Mouse (Mus musculus) CH12F3 (cell line): ENCODE results near the gene Gm28043.
"Not testable (repeated sequence)": the region's sequence is repeated elsewhere in the genome, so short reads cannot be mapped to it uniquely, and the experiment has no call there.

Experiments
- in situ Hi-C: fragments of 300-500 bp; cut with MboI; formaldehyde crosslinking; loops from 2 replicates; pipeline ENCODE4 v1.14.3; 2020; ENCODE audit warnings: low sequenced_read_pairs

Gene Gm28043

DNA sequence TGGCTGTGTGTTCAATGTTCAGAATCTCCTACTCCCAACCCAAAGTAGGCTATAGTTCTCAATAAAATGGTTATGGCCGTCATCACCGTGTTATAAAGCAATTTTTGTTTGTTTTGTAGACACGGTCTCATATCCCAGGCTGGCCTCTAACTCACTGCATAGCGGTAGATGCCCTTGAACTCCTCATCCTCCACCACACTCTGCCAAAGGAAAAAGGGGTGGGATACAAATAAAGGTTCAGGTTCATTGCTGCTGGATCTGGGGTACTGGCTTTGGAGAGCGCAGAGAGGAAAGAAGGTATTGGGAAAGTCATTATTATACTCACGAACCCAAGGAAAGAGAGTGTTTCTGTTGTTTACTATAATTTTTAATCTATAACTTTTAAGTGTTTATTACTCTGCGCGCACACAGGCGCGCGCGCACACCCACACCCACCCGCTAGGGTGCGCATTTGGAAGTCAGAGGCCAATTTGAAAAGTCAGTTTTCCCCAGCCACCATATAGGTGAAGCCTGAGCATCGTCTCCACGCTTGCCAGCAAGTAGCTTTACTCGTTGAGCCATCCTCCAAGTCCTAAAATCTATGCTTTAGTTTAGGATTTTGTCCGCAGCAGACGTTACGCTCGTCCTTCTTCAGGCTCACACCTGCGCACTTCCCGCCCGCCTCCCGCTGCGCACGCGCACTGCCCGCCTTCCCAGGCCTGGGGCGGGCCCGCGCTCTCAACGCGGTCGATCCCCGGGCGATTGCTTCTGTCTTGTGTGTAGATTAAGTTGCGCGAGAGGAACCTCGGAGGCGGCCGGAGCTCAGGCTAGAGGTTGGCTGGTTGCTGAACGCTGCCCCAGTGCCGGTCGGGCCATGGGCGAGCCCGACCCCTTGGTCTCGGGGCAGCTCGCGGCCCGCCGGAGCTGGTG, at the start of gene Gm28043, which contains the start of gene Rnf8:
TSS of gene Gm28043 (plus strand) at position 762 of the 909 bp plus-strand sequence.
TSS of gene Rnf8 (plus strand) at position 676 of the 909 bp plus-strand sequence.
- in situ Hi-C loops: no loop called here

DNA sequence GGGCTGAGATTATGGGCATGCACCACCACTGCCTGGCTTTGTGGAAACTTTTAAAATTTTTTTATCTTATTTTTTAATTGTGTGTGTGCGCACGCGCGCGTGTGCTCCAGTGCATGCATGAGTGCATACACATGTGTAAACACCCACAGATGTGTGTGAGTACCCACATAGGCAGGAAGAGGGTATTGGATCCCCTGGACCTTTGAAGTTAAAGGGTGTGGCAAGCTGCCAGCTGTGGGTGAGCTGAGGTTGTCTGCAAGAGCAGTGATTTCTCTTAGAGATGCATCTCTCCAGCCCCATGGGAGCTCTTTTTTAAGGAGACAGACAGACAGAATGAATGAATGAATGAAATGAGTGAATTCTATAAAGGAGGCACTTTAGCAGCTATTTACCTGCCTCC, 49.2 kb upstream of the Gm28043 start:
- in situ Hi-C loops: no loop called here

DNA sequence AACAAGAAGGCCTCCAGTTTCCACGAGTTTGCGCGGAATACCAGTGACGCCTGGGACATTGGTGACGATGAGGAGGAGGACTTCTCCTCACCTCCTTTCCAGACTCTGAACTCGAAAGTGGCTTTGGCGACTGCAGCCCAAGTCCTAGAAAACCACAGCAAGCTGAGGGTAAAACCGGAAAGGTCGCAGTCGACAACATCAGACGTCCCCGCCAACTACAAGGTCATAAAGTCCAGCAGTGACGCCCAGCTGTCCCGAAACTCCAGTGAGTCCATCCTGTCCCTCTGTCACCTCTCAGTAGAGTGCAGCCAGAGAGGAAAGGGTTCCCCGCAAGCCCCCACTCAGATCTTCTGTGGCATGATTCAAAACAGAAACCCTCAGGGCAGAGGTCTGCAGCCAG, 46.2 kb upstream of the Gm28043 start:
- in situ Hi-C loops: no loop called here

DNA sequence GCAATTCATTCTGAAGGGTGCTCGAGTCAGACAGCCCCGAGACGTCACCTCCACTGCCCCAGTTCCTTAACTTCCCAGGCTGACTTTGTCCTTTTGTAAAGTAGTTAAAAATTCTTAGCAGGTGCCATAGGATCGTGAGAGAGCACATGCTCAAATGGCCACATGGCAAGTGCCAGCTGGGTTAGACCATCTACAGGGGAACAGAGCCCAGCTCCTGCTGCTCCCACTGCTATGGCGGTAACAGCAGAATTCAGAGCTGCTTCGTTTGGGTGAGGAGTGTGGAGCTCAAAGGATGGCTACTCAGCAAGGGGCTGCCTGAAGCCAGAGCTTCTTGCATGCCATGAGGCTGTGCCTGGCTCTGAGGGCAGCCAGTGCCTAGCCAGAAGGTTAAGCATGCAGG, 44.8 kb upstream of the Gm28043 start:
- in situ Hi-C loops: no loop called here

DNA sequence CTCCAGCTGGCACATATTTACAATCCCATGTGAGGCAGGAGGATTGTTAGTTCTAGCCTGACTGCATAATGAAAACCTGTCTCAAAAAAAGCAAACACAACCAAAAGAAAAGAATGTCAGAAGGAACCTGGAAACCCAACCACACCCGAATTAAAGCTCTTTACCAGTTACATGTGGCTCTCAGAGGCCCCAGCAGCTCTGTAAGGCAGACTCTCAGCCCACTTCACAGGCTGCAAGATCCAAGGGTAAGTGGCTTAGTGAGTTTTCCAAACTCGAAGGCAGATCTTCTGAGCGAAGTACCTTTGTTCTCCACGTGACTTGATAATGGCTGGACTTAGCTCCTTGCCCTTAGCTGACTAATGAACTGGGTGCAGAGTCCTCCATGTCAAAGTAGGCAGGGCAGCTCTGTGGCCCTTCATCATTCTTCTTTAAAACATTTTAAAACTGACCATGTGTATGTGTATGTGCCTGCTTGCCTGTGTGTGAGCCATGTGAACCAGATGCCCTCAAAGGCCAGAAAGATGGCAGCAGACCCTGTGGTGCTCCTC, 35.0 kb upstream of the Gm28043 start:
- in situ Hi-C loops: no loop called here

DNA sequence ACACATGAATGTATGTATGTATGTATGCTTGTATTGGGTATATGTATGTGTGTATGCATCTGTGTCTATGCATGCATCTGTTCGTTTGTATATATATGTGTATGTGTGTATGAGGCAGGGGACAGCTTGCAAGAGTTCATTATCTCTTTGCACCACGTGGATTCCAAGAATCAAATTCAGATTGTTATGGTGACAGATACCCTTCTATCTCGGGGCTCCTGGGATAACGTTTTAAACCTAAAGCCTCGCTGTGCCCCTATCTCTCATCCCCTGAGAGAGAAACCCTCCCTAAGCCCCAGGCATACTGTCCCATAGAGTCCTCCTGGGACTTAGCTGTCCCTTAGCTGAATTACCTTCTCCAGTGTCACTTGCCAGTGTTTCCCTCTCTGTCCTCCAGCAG, 31.1 kb upstream of the Gm28043 start:
- in situ Hi-C loops: no loop called here

DNA sequence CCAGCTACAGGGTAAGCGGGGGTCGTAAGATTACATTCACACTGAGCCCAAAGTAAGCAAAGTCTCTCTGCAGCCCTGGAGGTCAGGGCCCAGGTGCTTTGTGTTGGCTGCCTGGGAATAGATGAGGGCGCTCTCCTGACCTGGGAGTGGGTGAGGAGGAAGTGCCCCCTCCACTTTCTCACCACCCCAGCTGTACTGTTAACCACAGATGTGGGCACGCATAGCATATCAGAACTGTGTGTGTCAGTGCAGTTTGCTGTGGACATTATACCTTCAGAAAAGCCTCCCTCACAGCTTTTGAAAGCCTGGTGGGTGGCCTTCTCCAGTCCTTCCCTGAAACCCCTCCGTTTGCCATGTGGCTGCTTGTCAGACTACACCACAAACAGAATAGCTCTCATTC, 30.4 kb upstream of the Gm28043 start:
- in situ Hi-C loops: no loop called here

DNA sequence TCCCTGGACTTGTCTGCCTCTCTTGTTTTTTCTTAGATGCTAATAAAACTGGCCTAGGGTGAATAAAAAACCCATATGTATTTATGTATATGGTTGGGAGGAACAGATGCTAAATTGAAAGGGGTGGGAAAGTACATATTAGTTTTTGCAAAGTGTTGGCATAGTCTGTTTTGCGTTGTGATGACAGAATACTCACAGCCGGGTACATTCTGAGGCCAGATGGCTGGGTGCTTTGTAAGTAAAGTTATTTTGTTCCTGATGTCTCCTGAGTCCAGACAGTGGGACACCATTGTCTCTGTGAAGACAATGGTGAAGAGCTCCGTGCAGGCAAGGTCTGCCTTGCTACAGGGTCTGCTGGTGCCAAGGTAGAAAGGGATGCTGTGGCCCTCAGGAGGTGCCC, 29.9 kb upstream of the Gm28043 start:
- in situ Hi-C loops: no loop called here

DNA sequence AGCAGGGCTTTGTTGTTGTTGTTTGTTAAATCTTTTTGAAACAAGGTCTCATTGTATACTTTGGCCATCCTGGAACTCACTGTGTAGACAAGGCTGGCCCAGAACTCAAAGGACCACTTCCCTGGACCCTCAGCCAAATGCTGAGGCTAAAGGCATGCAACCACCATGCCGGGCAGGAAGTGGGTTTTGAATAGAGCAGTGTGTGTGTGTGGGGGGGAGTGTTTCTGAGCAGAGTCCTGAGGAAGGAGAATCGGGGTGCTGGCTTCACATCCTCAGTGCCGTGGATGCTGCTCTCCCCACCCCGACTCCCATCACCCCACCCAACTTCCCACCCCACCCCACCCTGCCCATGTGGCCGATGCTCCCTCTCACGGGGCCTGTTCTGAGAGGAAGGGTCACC, 29.2 kb upstream of the Gm28043 start:
- in situ Hi-C loops: no loop called here

DNA sequence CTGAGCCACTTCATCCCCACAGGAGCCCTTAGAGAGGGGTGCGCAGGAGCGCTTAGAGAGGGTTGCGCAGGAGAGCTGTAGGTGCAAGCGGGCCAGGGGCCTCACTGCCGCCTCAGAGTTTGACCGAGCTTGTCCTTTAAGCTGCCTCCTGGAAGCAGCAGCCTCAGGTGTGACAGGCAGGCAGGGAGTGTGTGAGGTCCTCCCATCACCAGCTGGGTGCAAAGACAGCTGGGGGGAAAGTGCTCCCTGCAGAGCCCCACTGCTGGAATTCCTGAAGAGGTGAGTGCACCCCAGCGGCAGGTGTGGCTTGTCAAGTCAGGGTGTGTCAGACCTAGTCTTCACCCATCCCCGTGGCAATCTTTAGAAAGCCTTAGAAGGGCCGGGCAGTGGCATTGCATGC, 27.8 kb upstream of the Gm28043 start:
- in situ Hi-C loops: no loop called here

DNA sequence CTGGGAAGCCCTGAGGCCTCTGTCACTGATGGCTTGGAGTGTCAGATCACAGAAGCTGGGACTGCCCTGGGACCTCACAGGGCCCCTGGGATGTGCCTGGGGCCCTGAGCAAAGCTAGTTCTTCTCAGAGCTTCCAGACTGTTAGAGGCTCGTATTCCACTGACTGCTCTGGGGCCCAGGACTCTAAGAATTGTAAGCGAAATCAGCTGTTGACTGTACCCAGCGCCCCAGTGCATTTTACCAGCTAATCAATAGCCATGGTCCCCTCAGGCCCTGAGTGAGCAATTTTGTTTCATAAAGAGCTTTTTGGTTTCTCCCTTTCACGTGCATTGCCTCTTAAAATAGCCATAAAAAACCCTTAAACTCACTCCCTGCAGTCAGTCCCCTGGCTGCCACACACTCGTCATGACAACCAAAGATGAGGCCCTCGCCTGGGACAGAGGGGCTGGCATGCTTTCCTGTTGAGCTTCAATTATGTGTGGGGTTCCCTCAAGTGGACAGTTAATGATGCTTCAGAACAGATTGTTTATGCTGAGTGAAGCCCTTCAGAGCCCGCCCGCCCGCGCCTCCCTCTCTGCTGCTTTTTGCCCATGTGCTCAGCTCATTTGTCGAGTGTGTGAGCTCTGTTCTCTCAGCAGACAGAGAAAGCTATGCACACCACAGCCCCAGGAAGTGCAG, 25.3 kb upstream of the Gm28043 start:
- in situ Hi-C loops: no loop called here

DNA sequence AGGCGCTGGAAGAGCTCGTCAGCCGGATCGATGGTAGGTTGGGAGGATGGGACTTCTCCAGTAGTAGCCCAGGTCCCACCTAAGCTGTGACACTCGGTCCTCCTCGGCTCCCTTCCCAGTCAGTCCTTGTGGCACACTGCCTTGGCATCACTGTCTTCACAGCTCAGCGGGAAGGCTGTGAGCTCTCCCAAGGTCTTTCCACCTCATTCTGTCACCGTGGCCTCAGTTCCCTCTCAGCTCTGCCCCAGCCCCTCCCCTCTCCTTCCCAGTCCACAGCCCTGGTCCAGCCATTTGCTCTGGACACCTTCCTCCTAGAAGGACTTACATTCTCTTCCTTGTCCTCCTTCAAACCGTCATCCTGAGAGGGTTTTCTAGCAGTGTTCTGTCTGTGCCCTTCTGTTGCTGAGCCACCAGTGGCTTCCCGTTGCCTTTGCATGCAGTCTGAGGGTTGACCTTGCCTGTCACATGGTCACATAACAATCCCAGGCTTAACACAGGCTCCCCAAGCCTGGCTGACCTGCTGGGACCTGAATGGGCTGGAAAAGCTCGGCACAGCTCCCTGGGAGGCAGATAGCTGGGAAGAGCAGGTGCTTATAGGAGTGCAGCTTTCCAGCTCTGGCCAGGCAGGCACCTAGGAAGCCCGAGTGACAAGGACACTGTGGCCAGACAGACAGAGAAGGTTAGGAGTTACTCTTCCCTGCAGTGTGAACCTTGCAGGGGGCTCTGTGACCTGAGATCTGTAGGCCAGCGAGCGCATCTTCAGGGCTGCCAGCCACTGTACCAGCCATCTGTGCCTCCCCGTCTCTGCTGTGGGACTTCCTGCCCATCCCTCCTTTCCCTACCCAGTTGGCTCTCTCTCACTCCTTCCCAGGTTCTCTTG, 18.5 kb upstream of the Gm28043 start:
- in situ Hi-C loops: no loop called here

DNA sequence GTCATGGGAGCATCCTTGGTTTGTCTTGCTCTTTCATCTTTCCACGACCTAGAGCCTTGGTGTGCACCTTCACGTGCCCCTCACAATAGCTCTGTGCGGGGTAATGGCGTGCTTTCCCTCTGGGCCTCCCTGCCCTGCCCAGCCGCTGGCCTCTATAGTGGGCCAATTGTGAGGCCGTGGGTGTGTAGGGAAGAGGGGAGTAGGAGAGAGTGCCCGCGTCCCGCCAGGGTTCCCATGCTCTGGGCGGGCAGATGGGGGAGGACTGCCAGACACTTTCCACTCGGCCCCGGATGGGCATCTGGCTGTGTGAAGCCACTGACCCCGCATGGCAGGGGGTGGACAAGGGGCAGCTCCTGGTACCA, 17.9 kb upstream of the Gm28043 start:
- in situ Hi-C loops: no loop called here

DNA sequence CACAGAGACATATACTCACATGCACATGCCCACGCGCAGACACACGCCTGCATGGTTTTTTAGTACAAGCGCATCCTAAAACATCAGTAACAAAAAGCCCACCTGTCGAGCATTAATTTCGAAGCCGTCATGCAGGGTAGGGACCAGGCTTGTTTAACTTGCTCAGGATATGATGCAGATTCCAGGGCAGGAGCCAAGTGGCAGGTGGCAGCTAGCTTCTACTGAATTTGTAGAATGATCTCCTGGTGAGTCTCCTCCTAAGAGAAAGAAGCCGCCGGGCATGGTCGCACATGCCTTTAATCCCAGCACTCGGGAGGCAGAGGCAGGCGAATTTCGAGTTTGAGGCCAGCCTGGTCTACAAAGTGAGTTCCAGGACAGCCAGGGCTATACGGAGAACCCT, 15.6 kb upstream of the Gm28043 start:
- in situ Hi-C loops: no loop called here

DNA sequence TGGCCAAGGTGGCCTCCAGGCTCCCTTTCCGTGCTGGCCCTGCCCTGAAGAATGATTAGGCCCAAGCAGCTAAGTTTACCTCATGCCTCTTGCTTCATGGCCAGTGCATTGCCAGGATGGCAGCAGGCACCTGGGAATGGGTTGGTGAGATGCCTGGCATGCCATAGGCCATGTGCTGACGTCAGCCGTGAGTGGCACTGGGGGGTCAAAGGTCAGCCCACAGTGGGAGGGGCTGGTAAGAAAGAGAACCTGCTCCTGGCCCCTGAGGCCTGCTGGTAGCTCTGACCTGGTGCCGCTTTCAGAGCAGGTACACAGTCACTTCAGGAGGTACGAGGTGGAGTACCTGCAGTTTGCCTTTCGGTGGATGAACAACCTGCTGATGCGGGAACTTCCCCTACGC, 15.1 kb upstream of the Gm28043 start:
- in situ Hi-C loops: no loop called here

DNA sequence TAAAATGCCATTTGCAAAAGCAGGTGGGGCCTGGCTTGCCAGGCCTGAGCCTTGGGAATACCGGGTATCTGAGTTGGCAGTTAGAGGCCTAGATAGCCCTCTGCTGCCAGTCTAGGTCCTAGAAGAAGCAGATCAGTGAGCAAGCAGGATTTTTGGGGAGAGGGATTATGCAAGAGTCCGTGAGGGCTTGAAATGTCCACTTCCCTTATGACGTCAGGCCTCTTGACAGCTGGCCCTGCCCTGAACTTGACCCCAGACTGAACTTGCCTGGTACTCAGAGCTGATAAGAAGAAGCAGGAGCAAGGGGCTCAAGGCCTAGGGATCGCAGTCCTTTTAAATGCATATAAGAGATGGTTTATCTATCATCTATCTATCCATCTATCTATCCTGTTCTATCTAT, 13.3 kb upstream of the Gm28043 start:
- in situ Hi-C loops: no loop called here

DNA sequence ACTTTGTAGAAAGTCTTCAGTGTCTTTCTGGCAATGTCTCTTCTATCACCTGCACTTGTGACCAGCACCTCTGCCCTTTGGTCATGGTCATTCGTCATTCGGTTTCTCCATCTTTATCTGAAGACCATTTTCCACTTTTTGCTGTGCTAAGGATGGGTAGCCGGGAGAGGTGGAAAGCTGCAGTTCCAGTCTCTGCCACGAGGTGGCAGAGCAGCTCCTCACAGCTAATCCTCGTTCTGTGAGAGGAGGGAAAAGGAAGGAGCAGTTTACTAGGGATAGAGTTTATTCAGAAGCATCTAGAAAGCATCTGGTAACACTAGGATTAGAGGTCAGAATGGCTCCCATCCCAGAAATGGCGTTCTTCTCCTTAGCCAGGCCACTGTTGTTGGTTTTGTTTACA, 11.4 kb upstream of the Gm28043 start:
- in situ Hi-C loops: no loop called here

DNA sequence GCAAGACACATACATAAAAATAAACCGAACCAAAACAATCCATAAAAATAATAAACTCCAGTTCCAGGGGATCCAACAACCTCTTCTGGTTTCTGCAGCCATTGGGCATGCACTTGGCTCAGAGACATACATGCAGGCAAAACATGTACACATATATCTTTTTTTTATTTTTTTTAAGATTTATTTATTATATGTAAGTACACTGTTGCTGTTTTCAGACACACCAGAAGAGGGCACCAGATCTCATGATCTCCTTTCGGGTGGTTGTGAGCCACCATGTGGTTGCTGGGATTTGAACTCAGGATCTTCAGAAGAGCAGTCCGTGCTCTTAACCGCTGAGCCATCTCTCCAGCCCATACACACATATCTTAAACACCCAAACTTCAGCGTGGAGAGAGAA, 1.2 kb upstream of the Gm28043 start:
- in situ Hi-C loops: not testable (repeated sequence)

DNA sequence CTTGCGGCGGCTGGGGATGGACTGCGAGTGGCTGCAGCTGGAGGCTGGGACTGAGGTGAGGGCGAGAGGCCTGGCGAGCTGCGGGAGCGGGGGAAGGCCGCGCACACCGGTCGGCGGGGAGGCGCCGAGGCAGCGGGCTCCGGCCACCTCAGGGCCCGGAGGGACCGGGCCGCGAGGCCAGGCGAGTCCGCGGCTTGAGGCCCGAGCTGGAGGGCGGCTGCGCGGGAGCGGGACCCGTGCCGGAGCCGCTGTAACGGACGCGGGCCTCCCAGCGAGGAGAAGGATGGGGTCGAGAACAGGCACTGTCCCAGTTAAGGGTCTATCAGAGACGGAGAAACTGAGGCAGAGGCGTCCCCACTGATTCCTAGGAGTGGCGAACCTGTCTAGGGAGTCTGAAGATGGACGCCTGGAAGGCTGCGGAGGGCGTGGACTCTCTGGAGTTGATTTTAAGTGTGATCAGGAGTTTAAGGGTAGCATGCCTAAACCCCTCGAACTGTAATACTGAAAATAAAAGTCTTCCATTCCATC, 412 bp downstream of the Gm28043 start:
- in situ Hi-C loops: no loop called here

DNA sequence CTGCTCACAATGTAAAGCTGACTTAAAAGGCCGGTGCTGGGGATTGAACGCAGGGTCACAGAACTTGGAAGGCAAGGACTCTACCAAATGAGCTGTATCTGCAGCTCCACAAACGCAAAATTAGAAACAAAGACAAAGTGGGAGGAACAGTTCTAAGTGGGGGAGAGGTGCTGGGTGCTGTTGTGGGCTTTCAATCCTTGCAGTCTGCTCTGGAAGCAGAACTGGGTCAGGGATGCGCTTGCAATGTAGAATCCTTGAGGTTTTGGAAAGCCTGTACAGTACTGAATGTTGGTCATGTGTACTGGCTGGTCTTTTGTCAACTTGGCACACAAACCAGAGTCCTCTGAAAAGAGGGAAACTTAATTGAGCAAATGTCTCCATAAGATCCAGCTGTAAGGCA, 940 bp downstream of the Gm28043 start:
- in situ Hi-C loops: no loop called here

DNA sequence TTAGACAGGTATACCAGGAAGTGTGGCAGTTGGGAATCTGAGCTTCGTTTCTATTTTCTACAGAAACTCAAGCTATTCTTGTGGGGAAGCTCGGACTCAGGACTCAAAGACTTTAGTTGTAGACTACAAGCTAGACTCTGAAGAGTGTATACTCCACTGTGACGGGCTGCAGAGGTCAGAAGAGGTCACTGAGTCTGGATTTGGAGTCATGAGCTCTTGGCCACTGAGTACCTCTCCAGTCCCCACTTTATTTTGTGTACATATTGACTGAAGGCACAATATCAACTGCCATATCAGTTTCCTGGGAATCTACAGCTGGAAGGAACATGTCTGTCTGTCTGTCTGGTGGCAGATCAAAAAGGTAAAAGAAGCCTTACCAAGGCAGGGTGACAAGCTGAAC, 4.6 kb downstream of the Gm28043 start:
- in situ Hi-C loops: no loop called here
